Mouse (Mus musculus) 416B (cell line): Measurements from ENCODE around the gene Myrf.
"Not testable (repeated sequence)": the region's sequence is repeated elsewhere in the genome, so short reads cannot be mapped to it uniquely, and the experiment has no call there.

ENCODE experiments used
- DNase-seq: peaks from one replicate; pipeline ENCODE4 v3.0.0; 2011; ENCODE audit warnings: low read depth

The Myrf gene

DNA sequence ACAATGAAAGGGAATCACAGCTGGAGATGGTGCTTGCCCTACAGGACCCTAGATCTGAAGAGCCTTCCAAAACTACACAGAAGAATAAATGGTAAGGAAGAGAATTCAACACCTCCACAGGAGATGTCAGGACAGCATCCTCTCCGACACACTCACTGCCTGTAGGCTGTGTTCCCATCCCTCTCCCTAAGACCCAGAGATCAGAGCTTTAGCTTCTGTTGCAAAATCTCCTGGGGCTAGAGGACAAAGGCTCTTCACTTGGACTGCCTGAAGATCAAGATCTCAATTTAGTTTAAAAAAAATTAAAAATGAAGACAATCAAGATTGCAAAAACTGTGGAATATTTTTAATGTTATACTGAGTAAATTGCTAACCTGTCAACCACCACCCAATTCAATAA is 64.1 kb downstream of the Myrf start:
- no peak for DNase-seq

DNA sequence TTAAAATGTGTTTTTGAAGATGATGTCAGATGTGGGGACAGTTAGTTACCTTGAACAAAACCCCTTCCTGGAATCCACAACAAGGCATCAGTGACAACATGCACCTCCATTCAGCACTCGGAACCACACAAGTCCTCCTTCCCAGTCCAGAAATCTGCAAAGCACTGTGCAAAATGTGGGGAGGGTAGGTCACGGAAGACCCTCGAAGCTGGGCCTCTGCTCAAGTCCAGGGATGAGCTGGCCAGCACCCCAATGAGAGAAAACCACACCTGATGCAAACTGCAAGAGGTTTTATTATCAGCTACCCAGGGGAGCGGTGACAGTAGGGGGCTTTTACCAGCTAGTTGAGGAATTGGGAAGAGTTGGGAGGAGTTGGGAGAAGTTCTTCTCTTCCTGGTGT is 65.6 kb downstream of the Myrf start:
- no peak for DNase-seq

DNA sequence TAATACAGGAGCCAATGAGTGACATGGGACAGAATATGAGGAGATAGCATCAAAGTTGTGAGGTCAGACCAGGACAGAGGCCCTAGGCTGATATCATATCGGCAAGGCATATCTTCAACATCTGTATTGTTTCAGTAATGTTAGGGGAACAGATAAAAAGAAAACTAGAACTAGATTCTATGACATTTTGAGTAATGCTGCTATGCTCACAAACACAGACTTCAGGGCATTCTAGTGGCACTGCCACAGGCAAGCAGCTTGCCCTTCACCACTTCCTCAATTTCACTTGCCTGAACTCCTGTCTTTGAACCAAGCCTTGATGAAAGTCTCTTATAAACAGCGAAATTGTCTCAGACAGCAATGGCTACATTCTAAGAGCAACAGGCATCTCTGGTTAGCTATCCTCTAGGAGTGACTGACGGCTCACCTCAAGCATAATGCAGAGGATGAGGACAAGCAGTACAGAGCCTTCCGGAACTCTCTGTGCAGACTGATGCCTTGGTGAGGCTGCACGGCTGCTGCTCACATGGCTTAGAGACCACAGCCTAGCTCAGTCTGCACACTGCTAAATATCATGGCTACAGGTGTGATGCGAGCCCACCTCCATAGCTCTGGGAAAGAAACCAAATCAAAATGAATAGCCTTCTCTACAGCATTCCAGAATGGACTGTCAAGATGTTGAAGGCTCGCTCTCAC is 66.6 kb downstream of the Myrf start:
- peak; percentile 94 for DNase-seq

DNA sequence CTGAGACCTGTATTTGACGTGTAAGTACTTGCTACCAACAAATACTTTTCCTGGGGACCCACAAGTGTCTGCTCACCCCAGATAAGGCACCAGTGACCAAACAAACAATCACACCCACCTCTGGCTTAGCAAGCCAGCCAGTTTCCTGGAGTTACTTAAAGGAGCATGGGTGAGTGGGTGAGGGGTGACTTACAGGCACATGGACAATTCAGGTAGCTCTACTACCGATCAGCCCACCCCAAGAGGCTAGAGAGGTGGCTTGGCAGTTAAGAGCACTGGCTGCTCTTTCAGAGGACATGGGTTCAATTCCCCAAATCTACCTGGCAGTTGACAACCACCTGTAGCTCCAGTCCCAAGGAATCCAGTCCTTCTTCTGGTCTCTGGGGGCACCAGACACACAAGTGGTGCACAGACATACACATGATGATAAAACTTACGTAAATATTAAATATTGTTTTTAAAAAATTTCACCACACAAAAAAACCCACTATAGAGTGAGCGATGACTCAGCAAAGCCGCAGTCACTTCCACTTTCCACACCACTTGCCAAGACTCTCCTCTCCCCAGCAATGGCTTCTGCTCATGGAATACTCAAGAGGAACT is 67.3 kb downstream of the Myrf start:
- peak; percentile 96 for DNase-seq

DNA sequence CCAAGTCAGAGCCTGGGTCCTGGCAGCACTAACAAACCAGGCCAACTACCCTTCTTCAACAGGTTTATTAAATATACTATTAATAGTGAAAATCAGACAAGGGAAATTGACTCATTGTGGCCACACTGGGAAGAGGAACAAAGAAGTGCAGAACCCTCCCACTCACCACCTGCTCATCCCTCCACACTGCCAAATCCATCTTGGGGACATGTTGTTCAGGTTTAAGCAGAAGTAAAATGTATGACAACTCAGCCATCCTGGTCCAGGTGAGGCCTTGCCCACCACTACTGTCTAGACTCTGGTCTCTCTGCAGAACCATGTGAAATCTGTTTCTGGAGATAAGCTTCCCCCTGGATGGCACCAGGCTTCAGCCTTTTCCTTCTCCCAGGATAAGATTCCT is 68.7 kb downstream of the Myrf start:
- DNase-seq, result peak; percentile 78

DNA sequence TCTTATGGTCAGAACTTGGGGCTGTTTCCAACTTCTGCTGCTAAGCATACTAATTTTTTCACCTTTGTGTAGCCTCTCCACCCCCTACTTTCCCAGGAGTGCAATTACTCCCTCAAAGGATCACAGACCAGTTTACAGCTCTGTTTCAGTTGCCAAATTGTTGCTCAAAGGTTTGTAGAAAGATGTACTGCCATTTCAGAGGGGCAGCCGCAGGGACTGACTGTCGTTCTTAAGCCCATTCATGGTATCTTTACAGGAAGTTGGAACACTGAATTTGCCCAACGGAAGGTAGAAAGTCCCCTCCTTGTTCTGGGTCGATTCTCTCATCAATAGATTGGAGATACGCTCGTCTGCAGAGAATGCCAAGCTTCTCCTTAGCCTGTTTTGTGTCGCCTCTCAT is 69.2 kb downstream of the Myrf start:
- no peak for DNase-seq

DNA sequence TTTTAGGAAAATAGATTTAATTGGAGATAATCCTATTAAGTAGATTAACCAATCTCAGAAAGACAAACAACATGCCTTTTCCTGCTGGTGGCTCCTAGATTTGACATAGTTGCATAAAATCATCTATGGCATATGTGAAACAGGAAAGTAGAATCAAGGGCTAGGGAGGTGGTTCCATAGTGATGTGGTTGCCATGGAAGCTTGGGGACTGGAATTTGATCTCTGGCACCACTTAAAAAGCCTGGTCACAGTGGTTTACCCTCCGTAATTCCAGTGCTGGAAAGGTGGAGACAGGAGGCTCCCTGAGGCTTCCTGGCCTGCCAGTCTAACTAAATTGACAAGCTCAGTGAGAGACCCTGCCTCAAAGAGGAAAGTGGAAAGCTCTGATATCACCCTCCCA is 70.1 kb downstream of the Myrf start:
- DNase-seq, result no peak

DNA sequence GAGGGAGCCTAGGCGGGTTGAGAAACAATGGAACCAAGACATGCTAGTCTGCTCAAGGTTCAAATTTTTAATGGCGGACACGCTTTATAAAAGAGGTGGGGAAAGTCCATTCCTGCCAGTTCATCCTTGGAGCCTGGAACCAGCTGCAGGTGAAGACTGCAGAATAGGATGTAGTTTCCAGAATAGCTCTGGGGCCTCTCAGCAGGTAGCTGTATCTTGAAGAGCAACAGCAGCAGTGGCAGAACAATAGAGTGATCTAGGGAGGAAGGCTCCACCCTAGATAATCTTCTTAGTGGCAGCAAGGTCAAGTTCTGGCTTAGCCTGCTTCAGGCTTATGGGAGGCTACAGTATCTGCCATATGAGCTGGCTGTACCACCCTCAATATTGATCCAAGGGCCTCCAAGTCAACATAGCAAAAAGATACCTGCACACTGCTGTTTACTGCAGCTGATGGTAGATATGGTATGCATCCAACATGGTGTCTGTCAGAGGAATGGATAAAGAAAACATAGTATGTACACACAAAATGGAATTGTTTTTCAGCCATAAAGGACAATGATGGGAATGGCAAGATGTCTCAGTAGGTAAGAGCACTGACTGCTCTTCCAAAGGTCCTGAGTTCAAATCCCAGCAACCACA is 70.7 kb downstream of the Myrf start:
- not testable (repeated sequence) for DNase-seq

DNA sequence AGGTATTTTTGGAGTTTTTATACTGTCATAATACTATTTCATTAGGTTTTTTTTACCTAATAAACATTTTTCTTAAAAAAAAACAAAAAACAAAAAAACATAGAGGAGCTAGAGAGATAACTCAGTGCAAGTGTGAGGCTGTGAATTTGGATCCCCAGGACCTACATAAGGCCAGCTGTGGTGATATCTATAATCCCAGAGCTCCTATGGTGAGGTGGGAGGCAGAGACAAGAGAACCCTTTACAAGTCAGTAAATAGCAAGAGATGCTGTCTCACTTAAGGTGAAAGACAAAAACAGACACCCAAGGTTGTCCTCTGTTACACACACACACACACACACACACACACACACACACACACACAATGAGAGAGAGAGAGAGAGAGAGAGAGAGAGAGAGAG is 71.4 kb downstream of the Myrf start:
- no peak for DNase-seq

DNA sequence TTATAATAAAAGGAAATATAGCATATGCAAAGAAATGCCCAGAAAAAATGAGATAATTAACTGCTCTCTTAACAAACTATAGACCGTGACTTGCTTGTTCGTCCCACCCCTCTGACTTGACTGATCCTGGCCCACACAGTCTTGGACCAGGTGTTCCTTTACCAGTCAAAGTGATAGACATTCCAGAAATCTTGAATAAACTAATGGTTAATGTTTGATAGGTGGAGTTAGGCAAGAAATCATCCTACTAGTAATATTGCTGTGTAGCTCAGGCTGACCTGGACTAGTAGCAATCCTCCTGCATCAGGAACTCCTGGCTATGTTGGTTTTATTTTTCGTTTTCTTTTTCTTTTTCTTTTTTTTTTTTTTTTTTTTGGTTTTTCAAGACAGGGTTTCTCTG is 72.1 kb downstream of the Myrf start:
- no peak for DNase-seq

DNA sequence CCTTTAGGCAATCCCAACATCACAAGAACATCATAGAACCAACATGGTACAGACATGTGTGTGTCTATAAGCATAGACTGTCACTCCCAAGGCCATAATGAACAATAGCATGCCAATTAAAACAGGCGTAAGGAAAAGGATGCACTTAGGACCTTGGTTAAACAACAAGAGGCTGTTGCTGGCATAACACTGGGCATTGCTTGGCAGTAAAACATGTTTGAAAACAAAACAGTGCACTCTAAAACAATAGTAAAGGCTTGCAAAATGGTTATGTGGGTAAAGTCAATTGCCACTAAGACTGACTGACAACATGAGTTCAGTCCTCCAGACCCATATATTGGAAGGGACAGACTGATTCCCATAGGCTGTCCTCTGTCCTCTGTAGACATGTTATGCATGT is 72.6 kb downstream of the Myrf start:
- no peak for DNase-seq

DNA sequence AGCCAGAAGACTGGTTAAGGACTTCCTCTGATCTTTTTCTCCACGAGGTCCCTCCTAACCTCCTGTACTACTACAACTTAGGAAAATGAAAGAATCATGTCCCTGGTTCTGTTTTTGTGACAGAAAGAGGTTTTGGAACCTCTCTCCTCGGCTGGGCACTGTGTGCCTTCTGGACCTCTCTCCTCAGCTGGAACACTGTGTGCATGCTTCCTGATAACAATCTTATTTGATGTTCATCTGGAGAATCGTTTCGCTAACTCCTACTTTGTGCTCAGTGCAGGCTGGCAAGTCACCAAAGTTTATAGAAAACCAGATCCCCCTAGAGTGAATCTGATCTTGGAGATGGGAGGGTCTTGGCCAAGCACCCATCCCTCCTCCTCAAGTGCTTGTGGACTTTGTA is 73.4 kb downstream of the Myrf start:
- DNase-seq, result no peak

DNA sequence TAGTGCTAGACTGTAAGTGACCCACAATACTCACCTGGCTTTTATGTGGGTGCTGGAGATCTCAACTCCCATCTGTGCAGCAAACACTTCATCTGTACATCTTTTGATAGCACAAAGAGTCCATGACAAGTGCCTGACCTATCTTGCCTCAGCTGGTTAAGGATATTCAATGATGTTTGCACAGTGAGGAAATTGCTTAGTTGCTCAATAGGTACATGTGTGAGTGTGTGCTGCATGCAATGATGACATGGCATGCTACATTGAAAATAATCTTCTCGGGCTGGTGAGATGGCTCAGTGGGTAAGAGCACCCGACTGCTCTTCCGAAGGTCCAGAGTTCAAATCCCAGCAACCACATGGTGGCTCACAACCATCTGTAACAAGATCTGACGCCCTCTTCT is 74.6 kb downstream of the Myrf start:
- DNase-seq, result peak; percentile 63

DNA sequence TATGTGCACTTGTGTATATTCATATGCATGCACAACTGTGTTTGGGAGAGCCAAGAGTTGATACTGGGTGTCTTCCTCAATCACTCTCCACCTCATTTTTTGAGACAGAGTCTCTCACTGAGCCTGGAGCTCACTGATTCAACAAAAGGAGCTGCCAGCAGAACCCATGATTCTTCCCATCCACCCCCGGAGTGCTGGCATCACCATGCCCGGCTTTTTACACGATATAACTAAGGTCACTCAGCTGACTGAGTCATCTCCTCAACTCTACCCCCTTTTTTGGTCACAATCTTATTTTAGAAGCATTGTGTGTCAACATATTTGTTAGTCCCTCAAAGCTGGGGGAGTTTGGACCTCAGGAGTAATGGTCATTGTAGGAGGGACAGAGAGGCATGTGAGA is 76.7 kb downstream of the Myrf start:
- DNase-seq, result peak; percentile 15
